Comparison of ENCODE assay signal across 43 mouse cellular contexts in genomic region chr16:50533881-50534280, GRCm38 (mm10). TPM values are rescaled to one million over a fixed set of nuclear protein-coding genes. Genes with fewer than 3 reads are reported as not detected.
DNase-seq lines count a peak whose midpoint lies in the region; ATAC-seq lines count a peak whose summit lies in the region.
"Had no signal": no experiment of that assay in that cellular context is flagged by ENCODE, and none has a peak within 500 bp of the region (broad histone marks: within the 10 kb centered on the region; RNA-seq: fewer than 3 reads in every experiment).

No protein-coding gene starts in this region.

- intact Hi-C loops in heart, postnatal 10 days (cut with DNase I): no loop called here

- no peak for ATAC-seq in CD4-positive, CD25-positive, alpha-beta regulatory T cell, adult 4 months
- ATAC-seq: forebrain, embryonic 15.5 days; intestine, embryonic 15.5 days had no signal

- H3K27me3 ChIP-seq in splenic B cell, adult 2 months (ENCODE audit: control insufficient read depth, insufficient read depth, low read length, poor library complexity, severe bottlenecking): no peaks in the 10 kb centered on the region
- H3K27me3 ChIP-seq: embryonic facial prominence, embryonic 13.5 days; forebrain, embryonic 15.5 days; heart, embryonic 12.5 days; hindbrain, embryonic 15.5 days; intestine, embryonic 15.5 days; limb, embryonic 15.5 days had no signal

- no peaks in the 10 kb centered on the region for H3K36me3 ChIP-seq in splenic B cell, adult 2 months (ENCODE audit: control insufficient read depth, insufficient read depth, low read length, poor library complexity, severe bottlenecking)
- H3K36me3 ChIP-seq: embryonic facial prominence, embryonic 13.5 days; forebrain, embryonic 10.5 days; forebrain, embryonic 15.5 days; G1E; heart, embryonic 12.5 days; hindbrain, embryonic 10.5 days; hindbrain, embryonic 15.5 days; intestine, embryonic 15.5 days; limb, embryonic 10.5 days; limb, embryonic 15.5 days; liver, embryonic 13.5 days; midbrain, embryonic 12.5 days had no signal

- peak; percentile 18 for DNase-seq in CD4-positive, CD25-positive, alpha-beta regulatory T cell, adult 2 months (ENCODE audit: low read depth, low spot score)
- DNase-seq in T-cell, adult 2 months (ENCODE audit: low spot score): peak; percentile 4
- DNase-seq in induced T-regulatory cell, adult 2 months (ENCODE audit: low read depth): peak; percentile 37
- DNase-seq in splenic B cell, adult 2 months (ENCODE audit: low read depth, low spot score): peak; percentile 53
- DNase-seq in spleen, postnatal 14 days (ENCODE audit: low spot score in 2 of 2): no peak
- no peak for DNase-seq in right cerebral cortex, adult 18-20 months
- DNase-seq in heart, postnatal 10 days: no peak
- DNase-seq: adrenal gland, postnatal 25 days; cerebellum, adult 9-10 months; gastrocnemius, adult 2 months; gastrocnemius, postnatal 36 days; heart, adult 2 months; kidney, adult 2 months; kidney, postnatal 36 days; liver, embryonic 13.5 days; lung, embryonic 14.5 days; lung, postnatal 14 days; retina, postnatal 1 day; right cerebral cortex, postnatal 25 days; thymus, adult 18-20 months; thymus, postnatal 4 days had no signal

RNA-seq across cellular contexts. Expression of gene Ccdc54, which starts 57.1 kb away (rescaled TPM):
- not detected for polyA plus RNA-seq in CD4-positive, CD25-positive, alpha-beta regulatory T cell, adult 4 months (2017; shearing (Covaris generic))
- not detected for total RNA-seq in heart, postnatal 10 days (2021)
- total RNA-seq: adrenal gland, adult 18-20 months; adrenal gland, postnatal 25 days; gastrocnemius, adult 2 months; gastrocnemius, postnatal 36 days; heart, adult 2 months; layer of hippocampus, adult 8-10 months; layer of hippocampus, postnatal 25 days; midbrain, postnatal 0 days had no signal
- polyA plus RNA-seq: brain, embryonic 14.5 days; embryonic facial prominence, embryonic 13.5 days; forebrain, embryonic 10.5 days; forebrain, embryonic 15.5 days; frontal cortex, adult 2 months; G1E; heart, embryonic 12.5 days; heart, postnatal 0 days; hindbrain, embryonic 10.5 days; hindbrain, embryonic 15.5 days; intestine, embryonic 15.5 days; kidney, adult 2 months; kidney, embryonic 16.5 days; limb, embryonic 10.5 days; limb, embryonic 15.5 days; liver, embryonic 13.5 days; lung, embryonic 14.5 days; midbrain, embryonic 12.5 days; midbrain, postnatal 0 days; neural tube, embryonic 14.5 days; stomach, postnatal 0 days had no signal

Comparison
In these comparisons a context has a peak if more than half of its experiments do, and no peak if none do; other contexts are left out.
1. DNase-seq: peak in CD4-positive, CD25-positive, alpha-beta regulatory T cell, adult 2 months (single experiment), T-cell, adult 2 months (single experiment), induced T-regulatory cell, adult 2 months (single experiment) and splenic B cell, adult 2 months (single experiment); none in spleen, postnatal 14 days (0 of 2), right cerebral cortex, adult 18-20 months (single experiment) and heart, postnatal 10 days (0 of 2).